Mouse (Mus musculus) inflammation-experienced regulatory T-cells, adult 6 months (primary cell): Measurements from ENCODE around the gene Agpat4. TPM values are rescaled to one million over a fixed set of nuclear protein-coding genes. Genes with fewer than 3 reads are reported as not detected.
A peak's percentile ranks its signal among the peaks of the same experiment; 100 is the strongest.

Source experiments
- ATAC-seq: one replicate; pipeline ENCODE4 v1.8.0; 2017
- polyA plus RNA-seq, 3 experiments: library from polyadenylated mRNA; unstranded; fragments of 100-300 nt; shearing (Covaris generic); gene quantifications; one replicate each; pipeline ENCODE4 v1.2.1; 2017

Agpat4 gene
- polyA plus RNA-seq, 3 experiments from 2014 or later = 10.6 to 35.9 (median 14.9) TPM

- no peak for ATAC-seq
These were observed 42.7 kb downstream of the Agpat4 start for GRCm38 (mm10) chr17:12160984-12161764.

- no peak for ATAC-seq
These were observed 43.4 kb downstream of the Agpat4 start for GRCm38 (mm10) chr17:12161877-12162276.

GRCm38 (mm10) chr17:12162824-12163223, 44.3 kb downstream of the Agpat4 start:
- ATAC-seq = no peak

- no peak for ATAC-seq
These were observed 44.9 kb downstream of the Agpat4 start for GRCm38 (mm10) chr17:12163403-12163802.

- ATAC-seq = no peak
These were observed 45.4 kb downstream of the Agpat4 start for GRCm38 (mm10) chr17:12163903-12164302.

GRCm38 (mm10) chr17:12164507-12164906, 46.0 kb downstream of the Agpat4 start:
- ATAC-seq = no peak

- peak; percentile 79 for ATAC-seq
These were observed 46.6 kb downstream of the Agpat4 start for GRCm38 (mm10) chr17:12165009-12165695.

GRCm38 (mm10) chr17:12165701-12166100, 47.2 kb downstream of the Agpat4 start:
- no peak for ATAC-seq

- no peak for ATAC-seq
These were observed 50.0 kb downstream of the Agpat4 start for GRCm38 (mm10) chr17:12168536-12168935.

- no peak for ATAC-seq
These were observed 50.9 kb downstream of the Agpat4 start for GRCm38 (mm10) chr17:12169326-12169836.

GRCm38 (mm10) chr17:12170791-12171497, 52.4 kb downstream of the Agpat4 start:
- ATAC-seq = no peak

GRCm38 (mm10) chr17:12171666-12172065, 53.2 kb downstream of the Agpat4 start:
- no peak for ATAC-seq

GRCm38 (mm10) chr17:12174221-12174620, 55.7 kb downstream of the Agpat4 start:
- ATAC-seq = no peak

GRCm38 (mm10) chr17:12174896-12175295, 56.4 kb downstream of the Agpat4 start:
- ATAC-seq = no peak

- no peak for ATAC-seq
These were observed 57.1 kb downstream of the Agpat4 start for GRCm38 (mm10) chr17:12175626-12176025.

GRCm38 (mm10) chr17:12179339-12179738, 60.8 kb downstream of the Agpat4 start:
- no peak for ATAC-seq

GRCm38 (mm10) chr17:12179766-12180165, 61.3 kb downstream of the Agpat4 start:
- no peak for ATAC-seq

- ATAC-seq = no peak
These were observed 64.4 kb downstream of the Agpat4 start for GRCm38 (mm10) chr17:12182702-12183485.

- ATAC-seq = no peak
These were observed 65.8 kb downstream of the Agpat4 start for GRCm38 (mm10) chr17:12184283-12184682.

- ATAC-seq = no peak
These were observed 67.4 kb downstream of the Agpat4 start for GRCm38 (mm10) chr17:12185855-12186254.

GRCm38 (mm10) chr17:12186341-12186740, 67.8 kb downstream of the Agpat4 start:
- ATAC-seq = no peak

GRCm38 (mm10) chr17:12187782-12188181, 69.3 kb downstream of the Agpat4 start:
- ATAC-seq = no peak
